Mouse (Mus musculus): ENCODE measurements at regions not wholly inside any gene's neighbourhood (a gene's known extent, or its start where the extent isn't known, plus 50 kb on each side); places are given as distances from the start of the nearest gene placed in this dataset.
"Not testable (repeated sequence)": the region's sequence is repeated elsewhere in the genome, so short reads cannot be mapped to it uniquely, and the experiment has no call there.

- no peak for DNase-seq
Measured at GRCm38 (mm10) chr10:118979339-118979738, 109.3 kb upstream of the Dyrk2 start.

- DNase-seq: no peak
Measured at GRCm38 (mm10) chr10:118978181-118978743, 108.3 kb upstream of the Dyrk2 start.

GRCm38 (mm10) chr10:118976447-118976846 is 106.4 kb upstream of the Dyrk2 start:
- no peak for DNase-seq

- no peak for DNase-seq
Measured at GRCm38 (mm10) chr10:118975772-118976171, 105.8 kb upstream of the Dyrk2 start.

- no peak for DNase-seq
Measured at GRCm38 (mm10) chr10:118973324-118973723, 103.3 kb upstream of the Dyrk2 start.

- peak in 1 of 2 experiments; percentile 10 for DNase-seq
Measured at GRCm38 (mm10) chr10:118972626-118973025, 102.6 kb upstream of the Dyrk2 start.

GRCm38 (mm10) chr10:118970457-118971175 is 100.6 kb upstream of the Dyrk2 start:
- DNase-seq: no peak

GRCm38 (mm10) chr10:118961713-118962181 is 91.7 kb upstream of the Dyrk2 start:
- DNase-seq: no peak

- no peak for DNase-seq
Measured at GRCm38 (mm10) chr10:118960076-118960475, 90.1 kb upstream of the Dyrk2 start.

- no peak for DNase-seq
Measured at GRCm38 (mm10) chr10:118959623-118960022, 89.6 kb upstream of the Dyrk2 start.

- DNase-seq: no peak
Measured at GRCm38 (mm10) chr10:118956352-118956751, 86.3 kb upstream of the Dyrk2 start.

GRCm38 (mm10) chr10:118953440-118953839 is 83.4 kb upstream of the Dyrk2 start:
- DNase-seq: no peak

- no peak for DNase-seq
Measured at GRCm38 (mm10) chr10:118952756-118953155, 82.7 kb upstream of the Dyrk2 start.

- DNase-seq: peak; percentile 61 to 67
Measured at GRCm38 (mm10) chr10:118947724-118948123, 77.7 kb upstream of the Dyrk2 start.

- peak; percentile 26 to 38 for DNase-seq
Measured at GRCm38 (mm10) chr10:118947016-118947674, 77.1 kb upstream of the Dyrk2 start.

GRCm38 (mm10) chr10:118927316-118927715 is 57.3 kb upstream of the Dyrk2 start:
- DNase-seq: no peak

- no peak for DNase-seq
Measured at GRCm38 (mm10) chr10:118923473-118924185, 53.6 kb upstream of the Dyrk2 start.

GRCm38 (mm10) chr10:118922120-118922519 is 52.1 kb upstream of the Dyrk2 start:
- DNase-seq: not testable (repeated sequence)

Measured in adrenal gland, postnatal 36 days (tissue).